16 mouse cellular contexts compared by ENCODE assay signal in the genomic region with DNA sequence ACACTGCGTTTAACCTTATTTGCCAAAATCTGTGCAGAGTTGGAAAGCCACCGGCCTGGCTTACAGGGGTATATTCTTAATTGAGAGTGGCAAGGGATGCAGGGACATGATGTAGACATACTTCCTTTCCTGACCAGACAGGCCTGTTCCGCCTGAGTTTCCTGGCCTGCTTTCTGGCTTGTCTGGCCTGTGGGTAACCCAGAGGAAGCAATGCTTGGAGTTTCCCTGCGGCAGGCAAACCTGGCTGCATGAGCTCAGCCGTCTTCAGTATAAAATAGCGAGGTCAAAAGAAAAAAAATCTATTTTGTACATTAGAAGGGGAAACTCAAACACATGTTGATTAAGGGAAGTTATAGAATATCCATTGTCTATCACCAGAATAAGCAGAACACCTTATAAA.
DNase-seq lines count a peak whose midpoint lies in the region; TF ChIP-seq lines count a peak whose summit lies in the region.
"Had no signal": no experiment of that assay in that cellular context is flagged by ENCODE, and none has a peak within 500 bp of the region (broad histone marks: within the 10 kb centered on the region; RNA-seq: fewer than 3 reads in every experiment).

No protein-coding gene starts in this region.

- peaks cover 3% of the 10 kb centered on the region; the same call in 1 of the 2 replicates for H3K4me1 ChIP-seq in cerebellum, adult 2 months (ENCODE audit: control insufficient read depth, insufficient read depth, low read length)
- H3K4me1 ChIP-seq: neural tube, embryonic 13.5 days; stomach, embryonic 15.5 days had no signal

- intact Hi-C loops in left cerebral cortex, postnatal 25 days (cut with DNase I), result no loop called here

- 23% methylated on average over 6 of the region's 6 CpGs for WGBS in cerebellum, adult 2 months

- no peak overlapping the region for H3K27ac ChIP-seq in cerebellum, adult 2 months (ENCODE audit: insufficient read depth, low read length)
- H3K27ac ChIP-seq: heart, embryonic 13.5 days; neural tube, embryonic 13.5 days; stomach, embryonic 15.5 days had no signal

- TF ChIP-seq CTCF in cerebellum, adult 2 months (IDR thresholded peaks at IDR 0.05; ENCODE audit: borderline replicate concordance, insufficient read depth, low read depth, low read length), result no peak

- TF ChIP-seq POLR2A in cerebellum, adult 2 months (IDR thresholded peaks at IDR 0.05; ENCODE audit: borderline replicate concordance, insufficient read depth, low read length), result no peak

- no peaks in the 10 kb centered on the region for H3K27me3 ChIP-seq in cerebellum, adult 2 months (ENCODE audit: control insufficient read depth, insufficient read depth, low read length)
- H3K27me3 ChIP-seq: heart, embryonic 13.5 days; neural tube, embryonic 13.5 days; stomach, embryonic 15.5 days had no signal

- no peak overlapping the region for H3K4me3 ChIP-seq in cerebellum, adult 2 months (replicated peaks; ENCODE audit: insufficient read depth, low read depth, low read length)
- H3K4me3 ChIP-seq: erythroblast, embryonic 14.5 days; heart, embryonic 13.5 days; neural tube, embryonic 13.5 days; stomach, embryonic 15.5 days had no signal

- DNase-seq in kidney, postnatal 10 days, result peak; percentile 46
- no peak for DNase-seq in kidney, postnatal 25 days
- peak; percentile 11 to 32 for DNase-seq in left cerebral cortex, postnatal 25 days (ENCODE audit: low spot score in 2 of 2)
- DNase-seq in left cerebral cortex, adult 18-20 months (ENCODE audit: low spot score in 2 of 2), result no peak
- peak; percentile 25 to 36 for DNase-seq in cerebellum, adult 2 months
- peak; percentile 16 to 31 for DNase-seq in cerebellum, postnatal 36 days
- no peak for DNase-seq in embryo, embryonic 10.5 days (ENCODE audit: low spot score)
- no peak for DNase-seq in urinary bladder, postnatal 10 days (ENCODE audit: low spot score)
- DNase-seq: gastrocnemius, postnatal 36 days; kidney, adult 11 months; lung, adult 18-20 months; thymus, postnatal 36 days had no signal

Comparison
In these comparisons a context has a peak if more than half of its experiments do, and no peak if none do; other contexts are left out.
1. DNase-seq: peak in kidney, postnatal 10 days (single experiment), left cerebral cortex, postnatal 25 days (2 of 2), cerebellum, adult 2 months (2 of 2) and cerebellum, postnatal 36 days (2 of 2); none in kidney, postnatal 25 days (0 of 2), left cerebral cortex, adult 18-20 months (0 of 2), embryo, embryonic 10.5 days (single experiment) and urinary bladder, postnatal 10 days (single experiment).